Mouse (Mus musculus) stomach, postnatal 0 days (tissue): ENCODE measurements at regions not wholly inside any gene's neighbourhood (a gene's known extent, or its start where the extent isn't known, plus 50 kb on each side); places are given as distances from the start of the nearest gene placed in this dataset.
A peak's percentile ranks its signal among the peaks of the same experiment; 100 is the strongest.
"Not testable (repeated sequence)": the region's sequence is repeated elsewhere in the genome, so short reads cannot be mapped to it uniquely, and the experiment has no call there.

Experiments used
- ATAC-seq: fragments of 200-750 bp; cut with Nextera tagmentation; 2 replicates; pipeline ENCODE4 v1.8.0; 2017; ENCODE audit not compliant: low FRiP score, low TSS enrichment
- DNase-seq: peaks from one replicate; pipeline ENCODE4 v3.0.0-alpha.2; 2016; ENCODE audit warnings: low spot score
- H3K27ac ChIP-seq: fragments of 300-500 bp; sonication (generic); replicated peaks from 2 replicates; pipeline ENCODE4 v1.5.1; 2014; ENCODE audit warnings: mild to moderate bottlenecking, control low read depth
- H3K27me3 ChIP-seq: fragments of 300-500 bp; sonication (generic); 2 replicates; pipeline ENCODE4 v1.6.1; 2014; ENCODE audit warnings: low read length; ENCODE audit not compliant: control insufficient read depth, insufficient read depth
- H3K36me3 ChIP-seq: fragments of 300-500 bp; sonication (generic); 2 replicates; pipeline ENCODE4 v1.6.1; 2014; ENCODE audit warnings: low read length, mixed read lengths; ENCODE audit not compliant: control insufficient read depth, insufficient read depth
- H3K4me1 ChIP-seq: fragments of 300-500 bp; sonication (generic); replicated peaks from 2 replicates; pipeline ENCODE4 v1.6.1; 2014; ENCODE audit warnings: antibody characterized with exemption; ENCODE audit not compliant: control insufficient read depth, insufficient read depth
- H3K4me2 ChIP-seq: fragments of 300-500 bp; sonication (generic); replicated peaks from 2 replicates; pipeline ENCODE4 v1.6.1; 2014; ENCODE audit warnings: low read depth, mild to moderate bottlenecking, control low read depth, moderate library complexity
- H3K4me3 ChIP-seq: fragments of 300-500 bp; sonication (generic); 2 replicates; pipeline ENCODE4 v1.5.1; 2014; ENCODE audit warnings: low read depth, low read length, control low read depth
- H3K9ac ChIP-seq: fragments of 300-500 bp; sonication (generic); 2 replicates; pipeline ENCODE4 v1.6.1; 2014; ENCODE audit warnings: mild to moderate bottlenecking, low read length, control low read depth, mixed read lengths
- H3K9me3 ChIP-seq: fragments of 300-500 bp; sonication (generic); 2 replicates; pipeline ENCODE4 v1.6.1; 2016; ENCODE audit warnings: low read length; ENCODE audit not compliant: control insufficient read depth
- CTCF ChIP-seq: IDR thresholded peaks from 2 replicates; pipeline ENCODE4 v1.5.1; 2016; ENCODE audit warnings: antibody characterized with exemption, low read depth, mild to moderate bottlenecking, moderate library complexity
- EP300 ChIP-seq: optimal IDR thresholded peaks from 2 replicates; pipeline ENCODE3; 2016; ENCODE audit warnings: antibody characterized with exemption
- WGBS: fragments of 180-500 bp; shearing (Covaris S2); extraction: QIAGEN DNeasy Blood & Tissue Kit; methylation state at CpG from one replicate; pipeline ENCODE4 v1.1.7; 2014; 5-methylcytosine and 5-hydroxymethylcytosine counted together

DNA sequence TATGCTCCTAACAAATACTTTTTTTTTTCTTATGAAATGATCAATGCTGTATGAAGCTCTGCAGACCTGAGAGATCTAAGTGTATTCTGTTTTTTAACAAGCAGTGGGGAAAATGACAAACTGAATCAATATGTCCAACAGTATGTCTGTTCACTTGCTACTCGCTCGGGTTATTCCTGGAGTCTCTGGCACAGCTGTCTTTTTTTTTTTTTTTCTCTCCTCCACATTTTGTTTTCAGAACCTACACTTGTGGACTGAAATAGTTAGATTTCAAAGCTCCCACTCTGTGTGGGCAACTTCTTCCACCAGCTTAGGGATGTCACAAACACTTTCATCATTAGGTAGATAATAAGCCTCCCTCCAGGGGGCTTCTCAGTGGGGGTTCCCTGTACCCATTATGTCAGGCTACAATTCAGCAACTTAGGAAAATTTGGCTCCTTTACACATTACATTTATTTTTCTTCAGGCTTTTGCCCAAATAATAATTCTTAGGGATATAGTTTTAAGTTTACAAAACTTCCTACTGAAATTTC lies 218.9 kb upstream of the Ncam2 start:
- no peaks in the 10 kb centered on the region for H3K4me1 ChIP-seq
- 86% methylated on average over 2 of the region's 2 CpGs for WGBS
- no peak overlapping the region for H3K4me2 ChIP-seq
- ATAC-seq: no peak
- no peaks in the 10 kb centered on the region for H3K9me3 ChIP-seq
- H3K27ac ChIP-seq: no peak overlapping the region
- H3K4me3 ChIP-seq: no peak overlapping the region
- DNase-seq: no peak
- H3K36me3 ChIP-seq: no peaks in the 10 kb centered on the region
- H3K27me3 ChIP-seq: no peaks in the 10 kb centered on the region
- H3K9ac ChIP-seq: no peak overlapping the region
- no peak for TF ChIP-seq EP300

DNA sequence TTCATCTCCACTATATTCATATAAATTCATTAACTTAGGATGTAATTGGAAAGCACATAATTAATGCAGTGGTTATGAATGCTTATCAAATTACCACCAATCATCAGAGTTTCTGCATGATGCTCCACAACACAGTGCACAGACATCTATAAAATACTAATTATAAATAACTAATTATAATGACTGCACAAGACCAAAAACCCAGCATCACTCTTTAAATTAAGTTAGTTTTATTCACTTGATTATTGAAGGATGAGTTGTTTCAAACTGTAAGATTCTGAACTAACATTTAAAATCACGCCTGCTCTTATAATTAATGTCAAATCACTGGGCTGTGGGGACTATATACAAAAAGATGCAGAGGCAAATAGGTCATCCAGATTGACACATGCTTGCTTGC lies 212.7 kb upstream of the Ncam2 start:
- no peaks in the 10 kb centered on the region for H3K27me3 ChIP-seq

DNA sequence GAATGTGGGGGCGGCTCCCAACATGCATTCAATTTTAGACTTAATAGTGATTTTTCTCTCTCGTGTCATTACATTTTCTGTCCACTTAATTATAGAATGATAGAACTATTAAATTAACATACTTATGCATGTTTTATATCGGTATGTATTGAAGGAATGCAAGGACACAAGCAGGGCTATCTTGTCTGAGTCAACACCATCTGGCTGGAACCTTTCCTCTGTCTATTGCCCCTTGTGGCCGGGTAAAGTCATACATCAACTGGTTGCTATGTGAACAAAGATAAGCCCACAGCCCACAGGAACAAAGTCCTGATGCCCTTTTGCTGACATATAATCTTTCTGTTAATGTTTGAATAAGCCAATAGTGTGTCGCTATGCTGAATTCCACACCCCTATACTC lies 163.7 kb upstream of the Ncam2 start:
- not testable (repeated sequence) for ATAC-seq, H3K4me2 ChIP-seq, H3K27ac ChIP-seq, H3K9me3 ChIP-seq, H3K27me3 ChIP-seq, H3K4me3 ChIP-seq, DNase-seq, H3K4me1 ChIP-seq, H3K36me3 ChIP-seq, H3K9ac ChIP-seq
- 87% methylated on average over 5 of the region's 5 CpGs for WGBS

More for the DNA sequence above, 212.7 kb upstream of the Ncam2 start:
- no peak overlapping the region for H3K4me3 ChIP-seq
- H3K36me3 ChIP-seq: no peaks in the 10 kb centered on the region
- H3K4me1 ChIP-seq: no peaks in the 10 kb centered on the region
- ATAC-seq (no peak), DNase-seq (no peak)
- TF ChIP-seq EP300: no peak
- TF ChIP-seq CTCF: no peak
- H3K9ac ChIP-seq: no peak overlapping the region
- no peaks in the 10 kb centered on the region for H3K9me3 ChIP-seq
- H3K27ac ChIP-seq: no peak overlapping the region
- no peak overlapping the region for H3K4me2 ChIP-seq
- 65% methylated on average over 1 of the region's 1 CpGs for WGBS

DNA sequence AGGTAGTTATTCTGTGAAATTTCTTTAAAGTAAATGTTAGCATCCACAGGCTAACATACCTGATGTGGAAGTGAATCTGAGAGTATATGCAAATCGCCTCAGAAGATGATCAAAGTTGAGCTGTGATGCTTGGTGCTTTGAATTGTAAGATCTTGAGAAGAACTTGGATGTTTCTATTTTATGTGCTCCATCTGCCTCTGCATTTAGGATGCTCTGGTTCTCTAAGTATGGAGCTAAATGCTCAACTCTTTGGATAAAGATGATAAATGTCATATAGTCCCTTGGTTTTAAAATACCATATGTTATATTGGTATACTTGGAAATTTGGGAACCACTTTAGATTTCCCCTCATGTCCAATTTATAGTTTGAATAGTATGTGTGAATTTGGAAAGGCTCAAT lies 159.2 kb upstream of the Ncam2 start:
- no peak overlapping the region for H3K4me3 ChIP-seq
- ATAC-seq (no peak), DNase-seq (no peak)
- H3K9ac ChIP-seq: no peak overlapping the region
- H3K4me2 ChIP-seq: no peak overlapping the region
- no peak overlapping the region for H3K27ac ChIP-seq
- 77% methylated on average over 1 of the region's 1 CpGs for WGBS
- no peaks in the 10 kb centered on the region for H3K27me3 ChIP-seq
- TF ChIP-seq CTCF (no peak), EP300 (no peak)
- H3K4me1 ChIP-seq: no peaks in the 10 kb centered on the region
- no peaks in the 10 kb centered on the region for H3K36me3 ChIP-seq
- H3K9me3 ChIP-seq: no peaks in the 10 kb centered on the region

DNA sequence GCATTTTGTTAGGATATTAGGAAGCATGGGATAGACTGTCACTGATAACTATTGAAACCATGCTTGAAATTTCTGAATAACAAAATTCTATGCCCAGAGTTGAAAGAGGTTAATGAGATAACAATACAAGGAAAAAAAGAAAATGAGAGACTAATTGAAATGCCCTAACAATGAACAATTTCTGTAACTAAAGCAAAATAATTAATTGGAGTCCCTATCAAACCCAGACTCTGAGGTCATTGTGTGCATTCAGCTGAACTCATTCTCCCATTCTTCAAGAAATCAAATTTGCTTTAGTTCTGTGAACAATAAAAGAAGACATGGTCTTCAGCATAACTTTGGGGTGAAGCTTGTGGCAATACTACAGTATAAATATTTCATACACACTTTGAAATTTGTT lies 154.8 kb upstream of the Ncam2 start:
- no peaks in the 10 kb centered on the region for H3K4me1 ChIP-seq
- no peak overlapping the region for H3K27ac ChIP-seq
- no peaks in the 10 kb centered on the region for H3K36me3 ChIP-seq
- no peak for DNase-seq
- TF ChIP-seq EP300 (no peak), CTCF (no peak)
- H3K4me3 ChIP-seq: no peak overlapping the region
- no peak for ATAC-seq
- no peaks in the 10 kb centered on the region for H3K27me3 ChIP-seq
- no peak overlapping the region for H3K4me2 ChIP-seq
- H3K9ac ChIP-seq: no peak overlapping the region
- no peaks in the 10 kb centered on the region for H3K9me3 ChIP-seq

DNA sequence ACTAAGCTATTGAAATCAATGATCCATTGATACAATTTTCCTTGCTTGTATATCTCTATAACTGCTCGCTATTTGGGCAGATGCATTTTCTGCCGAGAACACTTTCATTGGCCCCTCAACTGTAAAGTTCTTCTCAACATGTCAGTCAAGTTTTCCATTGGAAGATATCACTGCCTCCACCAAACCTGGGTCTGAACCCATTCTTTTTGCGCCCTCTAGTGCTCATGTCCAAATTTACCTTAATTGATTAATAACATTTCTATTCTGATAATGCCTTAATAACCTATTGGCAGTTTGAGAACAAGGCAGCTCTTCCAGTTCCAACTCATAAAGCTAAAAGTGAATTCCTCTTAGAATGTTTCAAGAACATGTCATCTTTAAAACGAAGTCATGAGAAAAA lies 132.2 kb upstream of the Ncam2 start:
- Histone ChIP-seq H3K27ac (no peak overlapping the region), H3K4me3 (no peak overlapping the region), H3K4me2 (no peak overlapping the region), H3K36me3 (no peaks in the 10 kb centered on the region), H3K9me3 (no peaks in the 10 kb centered on the region), H3K27me3 (no peaks in the 10 kb centered on the region), H3K9ac (no peak overlapping the region), H3K4me1 (no peaks in the 10 kb centered on the region)
- WGBS: 55% methylated on average over 4 of the region's 4 CpGs
- no peak for ATAC-seq
- no peak for TF ChIP-seq EP300
- TF ChIP-seq CTCF: peak; percentile 51
- DNase-seq: no peak
